Mouse (Mus musculus) neural tube, embryonic 12.5 days (tissue): ENCODE data around the gene Fignl1. TPM values are rescaled to one million over a fixed set of nuclear protein-coding genes. Genes with fewer than 3 reads are reported as not detected.
A peak's percentile ranks its signal among the peaks of the same experiment; 100 is the strongest.

Source experiments
- ATAC-seq: fragments of 200-750 bp; cut with Nextera tagmentation; 2 replicates; pipeline ENCODE4 v1.8.0; 2017; ENCODE audit warnings: low read depth, mild to moderate bottlenecking, moderate TSS enrichment, moderate library complexity; ENCODE audit not compliant: low FRiP score
- H3K27ac ChIP-seq: fragments of 300-500 bp; sonication (generic); 2 replicates; pipeline ENCODE4 v1.5.1; 2016
- H3K27me3 ChIP-seq: fragments of 300-500 bp; sonication (generic); replicated peaks from 2 replicates; pipeline ENCODE4 v1.6.1; 2016; ENCODE audit warnings: mild to moderate bottlenecking
- H3K36me3 ChIP-seq: fragments of 300-500 bp; sonication (generic); 2 replicates; pipeline ENCODE4 v1.6.1; 2016; ENCODE audit warnings: mild to moderate bottlenecking
- H3K4me1 ChIP-seq: fragments of 300-500 bp; sonication (generic); 2 replicates; pipeline ENCODE4 v1.6.1; 2016
- H3K4me2 ChIP-seq: fragments of 300-500 bp; sonication (generic); replicated peaks from 2 replicates; pipeline ENCODE4 v1.6.1; 2016; ENCODE audit warnings: mild to moderate bottlenecking
- H3K4me3 ChIP-seq: fragments of 300-500 bp; sonication (generic); 2 replicates; pipeline ENCODE4 v1.5.1; 2016
- H3K9ac ChIP-seq: fragments of 300-500 bp; sonication (generic); 2 replicates; pipeline ENCODE4 v1.6.1; 2016; ENCODE audit warnings: mild to moderate bottlenecking
- H3K9me3 ChIP-seq: fragments of 300-500 bp; sonication (generic); 2 replicates; pipeline ENCODE4 v1.6.1; 2016; ENCODE audit warnings: mild to moderate bottlenecking
- WGBS: fragments of 180-500 bp; shearing (Covaris S2); methylation state at CpG from one replicate; pipeline ENCODE4 v1.1.7; 2016; 5-methylcytosine and 5-hydroxymethylcytosine counted together
- polyA plus RNA-seq: library from polyadenylated mRNA; unstranded; fragments of >200 nt; fragmentation: Nextera tagmentation; extraction: Ambion mirVana; gene quantifications from 2 replicates; pipeline ENCODE4 v1.2.1, GENCODE M21; 2016

Gene Fignl1
- polyA plus RNA-seq, 1 experiment from 2014 or later, result 44.9 TPM

DNA sequence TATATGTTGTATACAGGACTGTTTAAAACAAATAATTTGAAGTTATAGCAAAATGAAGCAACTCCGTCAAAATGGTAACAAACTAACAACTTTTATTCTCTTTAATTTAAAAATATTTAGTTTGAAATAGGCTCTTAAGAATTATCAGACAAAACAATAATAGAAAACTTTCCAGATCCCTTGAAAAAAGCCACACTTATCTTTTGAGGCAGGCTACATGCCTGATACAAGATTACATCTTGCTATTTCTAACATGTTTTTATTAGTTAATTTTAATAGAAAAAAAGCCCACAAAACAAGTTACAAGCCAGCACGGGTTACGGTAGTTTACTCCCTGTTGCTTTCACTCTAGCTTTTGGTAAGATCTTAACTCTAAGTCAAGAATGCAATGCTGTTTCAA is 8.5 kb downstream of the Fignl1 start:
- ATAC-seq, result no peak
- 97% methylated on average over 3 of the region's 3 CpGs for WGBS
- peaks cover 41% of the 10 kb centered on the region for H3K36me3 ChIP-seq

DNA sequence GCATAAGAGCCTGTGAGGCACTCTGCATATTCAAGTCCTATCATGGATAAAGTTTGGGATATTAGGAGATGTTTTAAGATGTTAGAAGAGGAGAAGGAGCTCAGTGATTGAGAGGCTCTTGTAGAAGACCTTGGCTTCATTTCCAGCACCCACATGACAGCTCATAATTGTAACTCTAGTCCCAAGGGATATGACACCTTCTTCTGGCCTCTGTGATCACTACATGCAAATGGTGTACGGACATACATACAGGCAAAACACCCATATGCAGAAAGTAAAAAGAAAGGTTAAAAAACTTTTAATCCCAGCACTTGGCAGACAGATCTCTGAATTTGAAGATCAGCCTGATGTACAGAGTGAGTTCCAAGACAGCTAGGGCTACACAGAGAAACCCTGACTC is 10.1 kb downstream of the Fignl1 start:
- Histone ChIP-seq H3K4me1 (no peaks in the 10 kb centered on the region), H3K36me3 (peaks cover 33% of the 10 kb centered on the region), H3K27ac (no peak overlapping the region), H3K4me3 (no peak overlapping the region), H3K9me3 (no peaks in the 10 kb centered on the region), H3K9ac (no peak overlapping the region), H3K27me3 (no peaks in the 10 kb centered on the region), H3K4me2 (no peak overlapping the region)
- ATAC-seq, result no peak
- 94% methylated on average over 1 of the region's 1 CpGs for WGBS

More for the DNA sequence above, 8.5 kb downstream of the Fignl1 start:
- no peaks in the 10 kb centered on the region for H3K27me3 ChIP-seq
- no peaks in the 10 kb centered on the region for H3K9me3 ChIP-seq
- H3K4me2 ChIP-seq, result no peak overlapping the region
- no peaks in the 10 kb centered on the region for H3K4me1 ChIP-seq
- H3K9ac ChIP-seq, result no peak overlapping the region
- no peak overlapping the region for H3K27ac ChIP-seq
- no peak overlapping the region for H3K4me3 ChIP-seq

DNA sequence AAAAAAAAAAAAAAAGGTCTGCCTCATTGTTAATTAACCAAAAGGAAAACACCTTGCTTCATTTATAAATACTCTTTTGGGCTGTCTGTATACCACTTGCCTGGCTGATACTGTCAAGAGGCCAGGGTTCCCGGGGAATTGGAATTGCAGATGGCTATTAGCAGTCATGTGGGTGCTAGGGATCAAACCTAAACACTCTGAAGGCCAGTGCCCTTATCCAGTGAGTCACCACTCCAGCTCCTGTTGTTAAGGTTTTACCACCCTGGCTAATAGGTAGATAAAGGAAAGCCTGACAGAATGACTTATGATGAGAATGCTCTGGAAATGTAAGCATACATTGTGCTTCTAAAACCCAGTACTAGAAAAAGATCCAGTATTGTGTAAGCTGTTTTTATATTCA is 14.1 kb downstream of the Fignl1 start:
- WGBS, result 69% methylated on average over 1 of the region's 1 CpGs
- Histone ChIP-seq H3K27ac (no peak overlapping the region), H3K9ac (no peak overlapping the region), H3K9me3 (no peaks in the 10 kb centered on the region), H3K4me3 (no peak overlapping the region), H3K27me3 (no peaks in the 10 kb centered on the region), H3K36me3 (0 out of 2 replicates have a peak, but pooled peaks cover 11% of the 10 kb centered on the region), H3K4me1 (no peaks in the 10 kb centered on the region), H3K4me2 (no peak overlapping the region)
- no peak for ATAC-seq

DNA sequence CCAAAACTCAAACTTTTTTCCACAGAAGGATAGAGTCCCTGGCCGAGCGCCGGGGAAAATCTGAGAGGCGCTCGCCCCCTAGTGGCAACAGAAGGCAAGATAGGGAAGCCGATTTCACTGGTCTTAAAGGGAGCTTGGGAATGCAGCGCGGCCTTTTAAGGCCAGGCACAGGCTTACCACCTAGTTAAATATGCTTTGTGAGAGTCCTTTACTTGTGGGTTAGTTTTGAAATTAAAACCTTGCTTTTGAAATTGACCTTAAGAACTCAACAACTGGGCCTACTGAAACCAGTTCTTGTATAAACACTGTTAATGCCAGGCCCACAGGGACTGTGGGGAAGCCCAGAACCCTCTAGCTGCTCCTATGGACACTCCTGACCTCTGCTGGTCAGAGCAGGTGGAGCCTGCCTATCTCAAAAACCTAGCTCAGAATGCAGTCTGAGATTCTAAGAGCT is 20.2 kb downstream of the Fignl1 start:
- Histone ChIP-seq H3K4me3 (no peak overlapping the region), H3K4me2 (peak overlapping the region; percentile 45), H3K27me3 (no peaks in the 10 kb centered on the region), H3K4me1 (no peaks in the 10 kb centered on the region), H3K36me3 (no peaks in the 10 kb centered on the region), H3K9ac (no peak overlapping the region), H3K27ac (no peak overlapping the region), H3K9me3 (no peaks in the 10 kb centered on the region)
- ATAC-seq, result peak; percentile 97
- WGBS, result under 1% methylated on average over 8 of the region's 8 CpGs

DNA sequence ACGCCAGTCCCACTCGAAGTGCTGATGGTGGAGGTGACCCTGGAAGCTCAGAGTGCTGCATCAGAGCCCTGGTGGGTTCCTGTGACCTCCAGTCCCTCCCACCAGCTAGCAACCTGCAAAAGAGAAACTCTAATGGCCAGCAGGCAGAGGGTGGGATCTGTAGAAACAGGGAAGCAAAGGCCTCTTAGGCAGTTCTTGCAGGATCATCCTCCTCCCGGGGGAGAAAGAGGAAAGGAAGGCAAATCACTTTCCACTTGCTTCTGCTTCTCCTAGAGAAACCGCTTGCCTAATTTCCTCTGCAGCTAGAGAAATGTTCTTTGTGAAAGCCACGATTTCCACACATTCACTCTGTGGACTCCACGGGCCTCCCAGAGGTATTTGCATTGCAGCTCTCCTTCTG is 23.3 kb downstream of the Fignl1 start:
- WGBS, result 63% methylated on average over 6 of the region's 6 CpGs
- no peak overlapping the region for H3K4me2 ChIP-seq
- no peak overlapping the region for H3K9ac ChIP-seq
- H3K4me3 ChIP-seq, result no peak overlapping the region
- H3K4me1 ChIP-seq, result no peaks in the 10 kb centered on the region
- H3K36me3 ChIP-seq, result no peaks in the 10 kb centered on the region
- no peak overlapping the region for H3K27ac ChIP-seq
- no peaks in the 10 kb centered on the region for H3K9me3 ChIP-seq
- no peak for ATAC-seq
- H3K27me3 ChIP-seq, result no peaks in the 10 kb centered on the region

DNA sequence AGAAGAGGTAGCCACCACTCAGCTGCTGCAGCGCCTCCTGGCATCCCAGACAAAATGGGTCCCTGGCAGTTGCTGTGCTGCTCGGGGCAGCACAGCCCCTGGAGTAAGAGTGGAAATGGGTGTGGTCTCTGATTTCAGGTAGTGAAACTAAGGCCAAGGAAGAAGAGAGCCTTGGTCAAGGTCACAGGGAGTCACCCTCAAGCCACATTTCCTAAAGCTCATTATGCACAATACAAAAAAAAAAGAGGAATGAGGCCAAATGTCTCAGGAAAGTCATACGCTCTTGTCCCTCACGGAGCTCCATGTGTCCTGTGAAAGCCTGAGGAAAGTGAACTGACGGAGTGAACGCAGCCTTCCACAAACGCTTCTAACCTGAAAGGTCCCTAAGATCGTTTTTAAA is 27.0 kb downstream of the Fignl1 start:
- H3K27me3 ChIP-seq, result no peaks in the 10 kb centered on the region
- no peak overlapping the region for H3K4me2 ChIP-seq
- no peaks in the 10 kb centered on the region for H3K36me3 ChIP-seq
- no peak overlapping the region for H3K9ac ChIP-seq
- H3K4me1 ChIP-seq, result no peaks in the 10 kb centered on the region
- no peak overlapping the region for H3K27ac ChIP-seq
- no peak overlapping the region for H3K4me3 ChIP-seq
- 89% methylated on average over 8 of the region's 8 CpGs for WGBS
- no peaks in the 10 kb centered on the region for H3K9me3 ChIP-seq
- ATAC-seq, result no peak

DNA sequence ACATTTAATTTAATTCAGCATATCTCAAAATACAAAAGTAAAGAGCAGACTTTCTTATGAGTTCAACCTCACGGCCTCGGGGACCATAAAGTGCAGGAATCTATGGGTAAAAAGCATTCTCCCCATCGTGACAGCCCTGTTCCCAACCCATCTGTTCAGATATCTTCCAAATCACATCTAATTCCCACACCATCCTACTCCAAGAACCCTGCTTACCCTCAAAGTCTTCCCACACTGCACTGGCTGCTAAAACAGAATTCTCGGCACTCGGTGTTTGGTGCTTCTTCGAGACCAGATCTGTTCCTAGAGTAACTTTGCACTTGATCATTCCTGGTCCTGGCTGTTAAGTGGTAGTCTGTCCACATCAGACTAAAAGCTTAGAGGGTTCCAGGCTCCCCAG is 30.4 kb downstream of the Fignl1 start:
- H3K9ac ChIP-seq, result no peak overlapping the region
- no peaks in the 10 kb centered on the region for H3K27me3 ChIP-seq
- no peaks in the 10 kb centered on the region for H3K36me3 ChIP-seq
- no peak overlapping the region for H3K4me2 ChIP-seq
- WGBS, result 90% methylated on average over 6 of the region's 6 CpGs
- H3K27ac ChIP-seq, result no peak overlapping the region
- no peak overlapping the region for H3K4me3 ChIP-seq
- no peaks in the 10 kb centered on the region for H3K4me1 ChIP-seq
- H3K9me3 ChIP-seq, result no peaks in the 10 kb centered on the region
- no peak for ATAC-seq

DNA sequence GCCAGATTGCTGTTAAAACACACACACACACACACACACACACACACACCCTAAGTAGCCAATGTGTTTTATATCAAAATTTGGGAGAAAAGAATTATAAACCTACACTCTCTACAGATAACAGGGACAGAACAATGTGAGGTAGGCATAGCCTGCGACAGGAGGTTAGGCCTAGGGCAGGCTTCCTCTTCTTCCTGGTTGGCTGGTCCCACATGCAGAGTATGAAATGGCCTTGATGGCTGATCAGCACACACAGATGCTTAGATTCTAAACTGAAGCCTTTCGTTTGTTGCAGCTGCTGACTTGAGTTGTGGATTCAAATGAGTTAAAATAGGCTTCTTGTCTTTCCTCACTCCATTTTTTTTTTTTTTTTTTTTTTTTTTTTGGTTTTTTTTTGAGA is 31.0 kb downstream of the Fignl1 start:
- Histone ChIP-seq H3K4me1 (no peaks in the 10 kb centered on the region), H3K27me3 (no peaks in the 10 kb centered on the region), H3K9ac (no peak overlapping the region), H3K4me2 (no peak overlapping the region), H3K9me3 (no peaks in the 10 kb centered on the region), H3K4me3 (no peak overlapping the region), H3K27ac (no peak overlapping the region), H3K36me3 (no peaks in the 10 kb centered on the region)
- WGBS, result 92% methylated on average over 2 of the region's 2 CpGs
- no peak for ATAC-seq

DNA sequence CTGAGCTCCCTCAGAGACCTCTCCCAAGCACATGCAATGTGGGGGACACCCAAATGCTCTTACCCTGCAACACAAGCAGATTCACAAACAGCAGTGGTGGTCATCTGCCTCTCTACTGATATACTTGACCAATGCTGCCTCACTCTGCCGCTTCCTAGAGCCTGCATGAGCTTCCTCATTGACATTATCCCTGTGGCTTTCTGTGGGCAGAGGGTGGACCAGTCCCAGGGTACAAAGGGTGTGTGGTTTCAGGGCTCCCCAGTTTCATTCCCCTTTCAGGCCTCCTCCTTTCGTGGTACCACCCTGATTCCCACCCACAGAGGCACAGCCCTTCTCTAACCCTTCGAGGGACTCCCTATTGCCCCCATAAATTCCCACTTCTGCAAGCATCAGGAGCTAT is 31.5 kb downstream of the Fignl1 start:
- Histone ChIP-seq H3K36me3 (no peaks in the 10 kb centered on the region), H3K9ac (no peak overlapping the region), H3K27ac (no peak overlapping the region), H3K4me3 (no peak overlapping the region), H3K4me2 (no peak overlapping the region), H3K9me3 (no peaks in the 10 kb centered on the region), H3K4me1 (no peaks in the 10 kb centered on the region), H3K27me3 (no peaks in the 10 kb centered on the region)
- WGBS, result 59% methylated on average over 3 of the region's 3 CpGs
- ATAC-seq, result no peak

DNA sequence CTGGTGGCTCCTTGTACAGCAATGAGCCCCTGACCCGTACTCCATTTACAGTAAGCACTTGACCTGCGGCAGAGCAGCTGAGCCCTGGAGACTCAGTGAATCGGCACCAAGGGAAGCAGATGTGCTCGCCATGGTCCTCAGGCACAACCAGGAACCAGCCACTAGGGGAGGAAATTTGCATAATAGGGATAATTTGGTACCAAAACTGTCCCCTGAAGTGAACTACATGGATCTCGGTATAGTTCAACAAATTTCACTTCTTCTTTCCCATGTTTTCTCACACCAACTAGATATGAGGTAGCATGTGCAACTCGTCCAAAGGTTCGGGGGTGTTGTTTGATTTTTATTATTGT is 32.0 kb downstream of the Fignl1 start:
- Histone ChIP-seq H3K4me1 (no peaks in the 10 kb centered on the region), H3K9ac (no peak overlapping the region), H3K4me2 (no peak overlapping the region), H3K36me3 (no peaks in the 10 kb centered on the region), H3K4me3 (no peak overlapping the region), H3K9me3 (no peaks in the 10 kb centered on the region), H3K27ac (no peak overlapping the region), H3K27me3 (no peaks in the 10 kb centered on the region)
- no peak for ATAC-seq
- 86% methylated on average over 7 of the region's 7 CpGs for WGBS

DNA sequence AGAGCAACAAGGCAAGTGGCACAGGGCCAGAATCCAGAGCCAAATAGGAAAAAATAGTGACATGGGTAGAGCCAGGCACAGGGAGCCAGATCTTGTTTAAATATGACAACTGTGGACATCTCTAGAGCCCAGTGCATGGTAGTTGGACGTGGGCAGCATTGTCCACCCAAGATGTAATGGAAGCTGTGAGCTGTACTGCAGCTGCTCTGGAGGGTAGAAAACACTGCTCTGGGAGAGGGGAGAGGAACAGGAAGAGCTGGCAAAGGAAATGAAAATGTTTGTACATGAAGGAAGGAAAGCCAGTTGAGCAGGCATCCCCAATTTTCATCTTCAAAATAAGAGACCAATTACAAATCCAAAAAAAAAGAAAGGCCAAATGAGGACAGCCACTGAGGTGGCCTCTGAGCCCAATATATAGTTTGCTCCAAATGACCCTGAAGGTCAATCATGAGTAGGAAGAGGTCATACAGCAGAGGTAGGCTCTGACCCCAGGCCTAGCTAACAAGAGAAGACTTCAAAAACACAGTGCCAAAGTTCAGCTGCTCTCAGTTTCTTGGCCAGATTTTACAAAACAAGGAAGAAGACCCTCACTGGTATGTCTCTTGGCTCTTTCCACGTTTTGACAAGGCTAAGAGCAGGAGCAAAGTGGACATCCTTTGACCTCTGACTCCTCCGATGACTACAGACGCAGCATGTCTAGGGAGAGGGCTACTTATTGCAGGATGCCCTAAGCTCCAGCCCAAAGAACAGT is 32.5 kb downstream of the Fignl1 start:
- ATAC-seq, result no peak
- Histone ChIP-seq H3K9me3 (no peaks in the 10 kb centered on the region), H3K27ac (no peak overlapping the region), H3K4me1 (no peaks in the 10 kb centered on the region), H3K27me3 (no peaks in the 10 kb centered on the region), H3K4me2 (no peak overlapping the region), H3K4me3 (no peak overlapping the region), H3K36me3 (no peaks in the 10 kb centered on the region), H3K9ac (no peak overlapping the region)
- 75% methylated on average over 4 of the region's 4 CpGs for WGBS

DNA sequence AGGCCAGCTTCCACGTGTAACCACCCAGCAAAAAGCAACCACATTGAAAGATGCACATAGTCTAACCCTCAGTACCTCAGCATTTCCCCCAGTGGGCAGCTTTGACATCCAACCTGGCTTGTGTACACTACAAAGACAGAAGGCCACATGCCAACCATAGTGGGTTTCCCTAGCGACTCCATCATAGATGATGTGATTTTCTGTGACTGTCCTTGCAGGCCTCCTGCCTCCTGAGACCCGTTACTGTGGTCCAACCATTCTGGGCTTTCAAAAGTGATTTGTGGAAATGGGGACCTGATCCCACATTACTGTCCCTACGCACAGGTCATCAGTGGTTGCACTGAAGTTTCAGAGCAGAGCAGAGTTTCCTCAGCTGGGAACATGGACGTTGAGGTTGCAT is 33.9 kb downstream of the Fignl1 start:
- no peaks in the 10 kb centered on the region for H3K36me3 ChIP-seq
- H3K27me3 ChIP-seq, result no peaks in the 10 kb centered on the region
- WGBS, result 91% methylated on average over 5 of the region's 5 CpGs
- H3K9me3 ChIP-seq, result no peaks in the 10 kb centered on the region
- H3K4me1 ChIP-seq, result no peaks in the 10 kb centered on the region
- no peak for ATAC-seq
- H3K4me3 ChIP-seq, result no peak overlapping the region
- no peak overlapping the region for H3K27ac ChIP-seq
- no peak overlapping the region for H3K4me2 ChIP-seq
- H3K9ac ChIP-seq, result no peak overlapping the region

DNA sequence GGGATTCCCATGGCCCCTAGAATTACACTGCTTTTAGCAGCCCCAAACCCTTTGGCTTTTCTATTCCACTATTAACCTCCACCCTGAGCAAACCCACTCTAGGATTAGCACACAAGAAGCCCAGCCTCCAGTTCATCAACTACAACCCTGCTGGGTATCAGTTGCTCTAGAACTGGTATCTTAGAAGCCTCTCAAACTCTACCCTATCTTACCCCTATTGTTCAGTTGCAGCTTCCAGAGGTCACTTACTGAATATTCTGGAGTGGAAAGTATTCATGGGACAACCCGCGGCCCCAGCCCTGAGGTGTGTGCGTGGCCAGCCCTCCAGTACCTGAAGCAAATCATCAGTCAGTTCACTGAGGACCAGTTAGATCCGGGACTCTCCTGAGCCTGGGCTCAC is 34.4 kb downstream of the Fignl1 start:
- Histone ChIP-seq H3K9me3 (no peaks in the 10 kb centered on the region), H3K27me3 (no peaks in the 10 kb centered on the region), H3K4me1 (no peaks in the 10 kb centered on the region), H3K36me3 (no peaks in the 10 kb centered on the region), H3K9ac (no peak overlapping the region), H3K27ac (no peak overlapping the region), H3K4me2 (no peak overlapping the region), H3K4me3 (no peak overlapping the region)
- 95% methylated on average over 4 of the region's 4 CpGs for WGBS
- ATAC-seq, result no peak
